Mouse (Mus musculus) layer of hippocampus, adult 8-10 months (tissue): ENCODE measurements around the gene Fbxo24. TPM values are rescaled to one million over a fixed set of nuclear protein-coding genes. Genes with fewer than 3 reads are reported as not detected.
"Not testable (repeated sequence)": the region's sequence is repeated elsewhere in the genome, so short reads cannot be mapped to it uniquely, and the experiment has no call there.

Experiments
- DNase-seq, 2 experiments: peaks; one replicate each; pipeline ENCODE4 v3.0.0; 2022; ENCODE audit warnings: low spot score in 2 of 2
- total RNA-seq, 4 experiments: library from RNA; stranded (reverse); gene quantifications; 2 replicates each; pipeline ENCODE4 v1.2.4; 2022

Gene Fbxo24
- total RNA-seq, 4 experiments from 2014 or later: 0.22 to 0.69 (median 0.34) TPM

DNA sequence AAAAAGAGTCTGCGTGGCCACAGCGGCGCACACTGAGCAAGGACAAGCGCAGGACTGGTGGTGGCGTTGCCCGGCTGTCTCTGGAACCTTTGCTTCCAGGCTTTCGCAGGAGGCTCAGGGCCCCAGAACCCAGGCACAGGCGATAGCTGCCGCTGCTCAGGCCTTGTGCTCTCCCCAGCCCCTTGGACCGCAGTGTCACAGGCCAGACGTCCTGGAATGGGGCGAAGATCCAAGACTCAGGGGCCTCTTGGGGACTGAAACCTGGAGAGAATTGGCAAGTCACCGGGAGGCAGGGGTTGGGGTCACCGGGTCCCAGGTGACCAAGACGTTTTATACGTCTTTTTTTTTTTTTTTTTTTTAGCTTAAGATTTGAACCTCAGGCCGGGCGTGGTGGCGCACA, 15.7 kb upstream of the Fbxo24 start:
- no peak for DNase-seq

DNA sequence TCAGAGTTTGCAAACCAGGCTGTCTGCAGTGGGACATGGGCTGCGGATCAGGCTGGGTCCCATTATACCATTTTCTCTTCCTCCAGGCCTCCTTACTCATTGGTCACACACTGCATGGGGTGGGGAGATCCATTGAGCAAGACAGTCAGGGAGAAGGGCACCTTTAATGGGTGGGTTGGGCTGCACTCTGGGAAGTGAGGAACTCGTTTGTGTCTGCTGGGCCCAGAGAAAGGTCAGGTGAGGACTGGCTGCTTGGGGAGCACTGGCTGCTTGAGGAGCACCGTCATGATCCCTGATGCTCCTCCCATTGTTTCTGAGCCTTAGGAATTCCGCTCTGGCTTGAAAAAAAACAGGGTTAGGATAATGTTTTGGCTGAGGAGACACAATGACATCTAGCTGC, 14.1 kb upstream of the Fbxo24 start:
- DNase-seq: no peak

DNA sequence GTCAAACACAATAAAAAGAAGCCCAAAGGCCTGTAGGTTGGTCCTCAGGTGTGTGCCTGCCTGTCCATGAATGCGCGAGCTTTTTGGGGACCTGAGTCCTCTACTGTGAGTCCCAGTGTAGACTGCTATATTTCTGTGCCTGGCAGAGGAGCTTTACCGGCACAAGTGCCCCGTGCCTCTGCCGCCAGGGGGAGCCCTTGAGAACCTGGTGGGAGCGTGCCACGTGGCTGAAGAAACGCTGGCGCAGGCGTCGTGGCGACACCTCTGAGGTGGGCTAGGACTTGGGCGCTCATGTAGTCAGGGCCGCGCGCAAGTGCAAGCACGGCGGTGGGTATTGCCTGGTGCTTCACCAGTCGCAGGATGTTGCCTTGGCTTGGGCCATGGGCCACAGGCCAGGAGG, 12.3 kb upstream of the Fbxo24 start, which contains the start of gene Sap25:
Gene Sap25 (plus strand): TSS at position 281 of the 400 bp plus-strand sequence.
- no peak for DNase-seq

DNA sequence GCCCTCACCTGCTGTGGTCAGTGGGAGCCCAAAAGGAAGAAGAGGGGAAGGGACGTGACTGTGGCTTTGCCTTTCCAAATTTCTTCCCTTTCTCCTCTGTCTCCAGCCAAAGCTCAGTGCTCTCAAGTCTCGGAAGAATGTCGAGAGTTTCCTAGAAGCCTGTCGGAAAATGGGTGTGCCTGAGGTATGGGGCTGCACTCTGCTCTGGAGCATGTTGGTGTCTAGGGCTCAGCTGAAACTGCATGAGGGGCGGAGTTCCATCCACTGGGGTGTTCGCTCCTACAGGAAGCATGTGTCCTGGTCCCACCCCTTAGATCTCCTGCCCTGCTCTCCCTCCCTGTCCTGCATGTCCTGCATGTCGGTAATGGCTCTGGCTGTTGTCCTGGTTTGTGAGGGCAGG, 10.7 kb upstream of the Fbxo24 start:
- DNase-seq: no peak

DNA sequence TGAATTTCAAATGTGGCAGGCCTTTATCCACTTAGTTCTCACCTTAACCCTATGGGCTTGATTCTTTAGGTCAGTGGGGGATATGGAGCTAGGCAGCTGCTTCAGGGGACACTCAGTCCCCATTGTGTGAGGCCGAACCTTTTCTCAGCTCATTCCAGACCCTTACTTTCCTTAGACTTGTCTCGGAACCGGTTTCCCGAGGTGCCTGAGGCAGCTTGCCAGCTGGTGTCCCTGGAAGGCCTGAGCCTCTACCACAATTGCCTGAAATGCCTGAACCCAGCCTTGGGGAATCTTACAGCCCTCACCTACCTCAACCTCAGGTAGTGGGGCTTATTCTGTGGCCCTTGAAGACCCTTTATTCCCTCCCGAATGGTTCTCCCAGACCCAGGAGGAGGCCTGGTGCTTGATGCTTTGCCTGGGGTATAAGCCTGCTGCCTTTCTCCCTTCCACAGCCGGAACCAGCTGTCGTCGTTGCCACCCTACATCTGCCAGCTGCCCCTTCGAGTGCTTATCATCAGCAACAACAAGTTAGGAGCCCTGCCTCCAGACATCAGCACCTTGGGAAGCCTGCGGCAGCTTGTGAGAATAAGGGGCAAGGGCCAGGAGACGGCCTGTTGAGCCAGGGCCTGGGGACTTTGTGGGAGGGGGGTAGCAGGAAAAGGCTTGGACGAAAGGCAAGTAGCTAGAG, 4.7 kb upstream of the Fbxo24 start:
- DNase-seq: no peak

DNA sequence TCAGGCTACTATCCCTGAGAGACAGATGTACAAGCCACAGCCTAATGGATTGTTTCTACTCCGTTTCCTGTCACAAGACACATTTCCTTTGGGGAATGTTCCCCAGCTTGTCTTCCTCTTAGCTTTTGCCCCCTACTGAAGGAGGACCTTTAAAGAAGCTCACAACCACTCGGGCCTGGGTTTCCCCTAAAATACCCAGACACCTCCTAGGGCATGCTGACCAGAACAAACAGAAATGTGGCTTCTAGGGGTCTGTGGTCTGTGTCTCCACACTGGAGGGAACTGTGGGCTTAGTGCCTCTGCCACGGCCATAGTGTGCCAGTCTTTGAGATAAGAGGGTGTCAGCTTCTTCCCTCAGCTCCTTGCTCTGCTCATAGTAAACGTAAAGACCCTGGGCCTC, 2.8 kb upstream of the Fbxo24 start:
- DNase-seq: no peak

DNA sequence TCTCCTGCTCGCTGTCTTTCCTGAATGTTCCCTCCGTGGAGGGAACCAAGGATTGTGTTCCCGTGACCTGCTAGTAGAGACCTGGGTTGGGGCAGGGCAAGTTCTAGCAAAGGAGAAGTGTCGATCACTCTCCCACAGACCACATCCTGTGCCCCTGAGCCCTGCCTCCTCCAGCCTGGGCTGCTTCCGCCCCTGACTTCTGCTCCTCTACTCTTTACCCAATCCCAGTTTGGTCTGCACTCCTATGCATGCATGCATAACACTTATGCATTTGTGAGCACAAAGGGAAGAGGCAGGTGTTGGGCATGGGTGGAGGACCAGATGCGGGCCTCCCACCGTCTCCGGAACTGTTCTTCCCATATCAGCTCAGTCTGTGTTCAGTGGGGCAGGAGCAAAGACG, 2.4 kb upstream of the Fbxo24 start:
- peak; percentile 38 to 52 for DNase-seq

DNA sequence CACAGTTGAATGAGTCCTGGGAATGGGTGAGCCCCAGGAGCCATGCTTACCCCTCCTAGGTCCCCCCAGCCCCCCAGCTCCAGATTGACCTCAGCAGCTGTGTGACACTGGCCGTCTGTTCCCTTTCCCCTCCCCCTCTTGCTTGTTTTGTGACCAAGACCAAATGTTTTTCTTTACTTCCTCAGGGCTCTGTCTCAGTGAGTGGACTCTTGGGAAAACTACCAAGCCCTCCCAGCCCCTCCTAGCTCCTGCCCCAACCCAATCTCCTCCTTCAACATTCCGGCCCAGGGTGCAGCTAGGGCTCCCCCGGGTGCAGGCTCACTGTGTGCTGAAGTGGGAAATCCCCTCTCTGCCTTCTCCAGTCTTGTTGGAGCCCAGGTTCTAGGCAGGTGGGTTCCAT, 1.8 kb upstream of the Fbxo24 start:
- no peak for DNase-seq

DNA sequence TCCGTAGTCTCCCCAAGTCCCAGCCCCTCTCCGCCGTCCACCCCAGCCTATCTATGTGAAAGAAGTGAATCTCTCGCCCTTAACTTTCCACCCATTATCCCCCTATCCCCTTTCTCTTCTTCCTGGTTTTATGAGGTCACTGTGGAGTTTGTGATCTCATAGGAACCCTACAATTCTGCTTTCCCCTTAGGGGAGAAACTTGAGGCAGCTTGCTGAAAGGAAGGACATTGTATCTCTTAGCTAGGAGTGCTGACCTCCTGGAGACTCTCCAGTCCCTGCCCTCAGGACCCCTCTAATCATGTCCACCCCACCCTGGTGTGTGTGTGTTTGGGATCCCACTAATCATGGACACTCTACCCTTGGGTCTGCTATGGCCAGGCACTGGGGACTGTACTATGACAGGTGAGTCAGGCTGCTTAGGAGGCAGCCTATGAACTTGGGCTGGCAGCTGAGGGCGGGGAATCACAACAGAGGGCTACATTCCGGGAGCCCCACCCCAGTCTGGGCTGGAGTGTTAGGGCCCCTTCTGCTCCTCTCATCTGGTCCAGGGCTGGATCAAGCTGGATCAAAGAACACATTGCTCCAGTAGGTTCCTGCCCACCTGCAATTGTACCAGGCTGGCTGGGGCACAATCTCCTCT, 1.2 kb upstream of the Fbxo24 start:
- no peak for DNase-seq

DNA sequence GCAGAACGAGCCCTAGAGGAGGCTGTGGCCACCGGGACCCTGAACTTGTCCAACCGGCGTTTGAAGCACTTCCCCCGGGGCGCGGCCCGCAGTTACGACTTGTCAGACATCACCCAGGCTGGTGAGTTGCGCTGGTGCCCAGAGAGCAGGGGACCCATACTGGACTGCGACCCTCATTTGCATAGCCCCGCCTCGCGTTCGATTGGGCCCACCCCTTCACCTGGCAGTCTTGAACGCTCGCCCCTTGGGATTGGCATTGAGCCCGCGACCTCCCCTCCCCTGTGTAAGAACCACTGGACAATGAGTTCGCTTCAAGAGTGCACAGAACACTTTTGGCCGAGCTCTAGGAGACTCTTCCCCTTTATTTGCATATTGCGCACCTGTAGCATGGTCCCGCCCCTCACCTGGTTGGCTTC, 512 bp upstream of the Fbxo24 start:
- peak in 1 of 2 experiments; percentile 56 for DNase-seq

DNA sequence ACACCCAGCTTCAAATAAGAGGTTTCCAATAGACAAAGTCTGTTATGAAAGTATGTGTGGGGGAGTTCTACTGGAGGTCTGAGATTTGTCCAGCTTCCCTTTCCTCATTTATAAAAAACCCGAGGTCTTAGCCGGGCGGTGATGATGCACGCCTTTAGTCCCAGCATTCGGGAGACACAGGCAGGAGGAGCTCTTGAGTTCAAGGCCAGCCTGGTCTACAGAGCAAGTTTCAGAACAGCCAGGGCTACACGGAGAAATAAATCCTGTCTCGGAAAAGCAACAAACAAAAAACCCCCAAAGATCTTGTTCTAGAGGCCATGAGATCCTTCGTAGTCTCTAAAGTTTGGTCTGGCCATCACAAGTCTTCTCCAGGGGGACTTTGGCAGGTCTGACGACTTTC, 811 bp downstream of the Fbxo24 start:
- no peak for DNase-seq

DNA sequence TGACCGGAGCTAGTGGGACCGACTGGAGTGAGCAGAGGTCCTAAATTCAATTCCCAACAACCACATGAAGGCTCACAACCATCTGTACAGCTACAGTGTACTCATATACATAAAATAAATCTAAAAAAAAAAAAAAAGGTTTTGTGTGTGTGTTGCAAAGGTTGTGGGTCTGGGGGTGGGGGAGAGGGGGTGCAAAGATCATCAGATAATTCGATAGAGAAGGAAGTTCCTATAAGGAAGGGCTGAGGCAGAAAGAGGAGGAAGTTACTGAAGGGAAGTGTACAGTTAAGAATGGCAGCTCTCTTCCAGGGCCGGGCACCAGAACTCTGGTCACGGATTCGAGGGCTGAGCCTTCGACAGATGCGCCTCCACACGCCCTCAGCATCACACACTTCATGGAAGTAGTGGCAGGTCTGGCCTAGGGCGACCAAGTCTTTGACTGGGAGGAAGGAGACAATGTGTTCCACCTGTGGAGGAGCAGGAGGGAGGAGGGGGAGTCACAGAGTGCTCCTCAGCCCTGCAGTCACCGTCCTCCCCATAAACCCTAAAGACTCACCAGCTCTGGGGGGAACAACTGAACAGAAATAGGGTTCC, 4.8 kb downstream of the Fbxo24 start:
- DNase-seq: no peak

DNA sequence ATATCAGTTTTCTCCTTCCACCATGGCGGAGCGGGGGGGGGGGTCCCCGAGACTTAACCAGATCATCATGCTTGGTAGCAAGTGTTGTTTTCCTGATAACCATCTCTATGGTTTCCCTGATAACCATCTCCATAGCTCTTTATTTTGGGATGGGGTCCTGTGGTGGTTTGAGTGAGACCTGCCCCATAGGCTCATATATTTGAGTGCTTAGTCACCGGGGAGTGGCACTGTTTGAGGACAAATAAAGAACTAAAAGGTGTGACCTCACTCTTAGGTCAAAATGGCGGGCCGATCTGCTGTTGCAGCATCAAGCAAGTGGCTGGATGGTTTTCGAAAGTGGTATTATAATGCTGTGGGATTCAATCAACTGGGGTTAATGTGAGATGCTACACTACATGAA, 13.5 kb downstream of the Fbxo24 start:
- DNase-seq: no peak

DNA sequence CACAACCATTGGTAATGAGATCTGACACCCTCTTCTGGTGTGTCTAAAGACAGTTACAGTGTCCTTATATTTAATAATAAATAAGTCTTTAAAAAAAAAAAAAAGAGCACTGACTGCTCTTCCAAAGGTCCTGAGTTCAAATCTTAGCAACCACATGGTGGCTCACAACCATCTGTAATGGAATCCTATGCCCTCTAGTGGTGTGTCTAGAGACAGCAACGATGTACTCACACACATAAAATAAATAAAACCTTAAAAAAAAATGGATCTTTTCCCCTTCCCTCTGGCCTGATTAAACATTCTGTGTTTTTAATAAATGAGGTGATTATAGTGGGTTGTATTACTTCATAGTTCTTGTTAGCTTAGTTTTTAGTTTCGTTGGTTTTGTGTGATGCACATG, 13.9 kb downstream of the Fbxo24 start:
- not testable (repeated sequence) for DNase-seq

DNA sequence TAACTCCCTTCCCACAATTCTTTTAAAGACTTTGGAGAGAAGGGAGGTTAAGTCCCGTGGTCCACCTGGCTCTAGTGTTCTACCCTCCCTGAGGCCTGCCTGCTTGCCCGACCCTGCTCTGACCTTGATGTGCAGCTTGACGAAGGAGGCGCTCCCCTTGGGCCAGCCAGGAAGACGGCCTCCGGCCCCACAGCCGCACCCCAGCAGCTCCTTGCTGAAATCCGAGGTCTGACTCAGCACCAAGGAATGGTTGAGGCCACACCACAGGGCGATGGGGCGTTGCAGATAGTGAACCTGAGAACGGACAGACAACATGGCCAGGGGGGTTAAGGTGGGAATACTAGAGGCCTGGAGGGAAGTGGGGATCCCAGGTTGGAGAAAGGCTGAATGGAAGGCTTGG, 15.3 kb downstream of the Fbxo24 start, which contains the start of gene Pcolce:
Gene Pcolce (minus strand): TSS at position 235 of the 400 bp plus-strand sequence.
- no peak for DNase-seq

DNA sequence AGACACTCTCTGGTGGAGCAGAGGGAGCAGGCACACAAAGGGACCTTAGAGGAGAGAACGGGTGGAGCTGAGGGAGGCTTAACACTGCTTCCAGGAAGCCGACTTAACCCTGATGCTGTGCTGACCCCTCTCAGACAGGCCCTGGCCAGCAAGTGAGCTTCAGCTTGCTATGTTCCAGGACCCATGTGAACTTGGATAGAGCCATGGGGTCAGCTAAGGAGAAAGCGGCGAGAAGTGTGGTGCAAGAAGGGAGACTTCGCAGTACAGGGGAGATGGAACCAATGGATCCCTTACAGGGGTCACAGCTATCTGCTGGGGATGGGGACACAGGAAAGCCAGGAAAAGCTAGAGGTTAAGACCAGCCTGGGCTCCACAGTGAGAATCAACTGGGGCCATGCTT, 15.7 kb downstream of the Fbxo24 start:
- DNase-seq: no peak

DNA sequence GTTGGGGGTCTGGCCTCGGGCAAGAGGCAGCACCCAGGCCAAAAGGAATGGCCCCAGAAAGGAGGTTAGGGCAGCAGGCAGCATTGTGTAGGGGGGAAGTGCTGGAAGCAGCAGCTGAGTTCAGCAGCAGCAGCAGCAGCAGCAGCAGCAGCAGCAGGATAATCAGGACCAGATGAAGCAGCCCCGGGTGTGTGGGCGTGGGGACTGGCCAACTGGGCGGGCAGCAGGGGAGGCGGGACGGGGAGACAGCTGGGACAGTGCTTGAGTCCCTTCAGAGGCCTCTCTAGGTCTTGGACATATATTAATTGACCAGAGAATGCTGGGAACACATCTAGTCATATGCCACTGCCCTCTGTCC, 17.6 kb downstream of the Fbxo24 start:
- DNase-seq: no peak

DNA sequence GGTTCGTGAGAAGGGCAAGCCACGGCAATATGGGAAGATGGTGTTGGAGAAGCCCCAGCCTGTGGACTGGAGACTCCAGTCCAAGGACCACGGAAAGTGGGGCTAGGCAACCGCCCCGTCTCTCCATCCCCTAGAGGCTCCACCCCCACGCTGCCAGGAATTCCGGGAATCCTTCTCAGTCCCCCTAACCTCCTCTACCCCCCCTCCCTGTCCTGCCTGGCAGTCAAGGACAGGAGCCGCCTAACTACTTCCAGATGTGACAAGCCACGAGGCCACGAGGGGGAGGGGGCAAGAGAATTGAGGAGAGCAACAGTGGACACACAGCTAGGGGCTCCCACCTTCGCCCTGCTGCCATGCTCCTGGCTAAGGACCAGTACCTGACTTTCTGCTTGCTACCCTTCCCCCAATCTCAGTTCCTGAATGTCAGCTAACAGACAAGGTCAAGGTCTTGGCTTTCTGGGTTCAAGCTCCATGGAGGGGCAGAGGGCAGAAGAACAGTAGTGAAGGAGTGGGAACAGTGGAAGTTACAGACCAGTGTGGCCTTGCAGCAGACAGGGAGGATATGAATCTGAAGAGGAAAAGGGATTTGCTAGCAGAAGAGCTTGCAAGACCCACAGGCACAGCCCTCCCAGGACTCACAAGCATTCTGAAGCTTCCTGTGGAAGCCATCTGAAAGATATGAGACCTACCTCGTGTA, 18.1 kb downstream of the Fbxo24 start:
- DNase-seq: no peak

DNA sequence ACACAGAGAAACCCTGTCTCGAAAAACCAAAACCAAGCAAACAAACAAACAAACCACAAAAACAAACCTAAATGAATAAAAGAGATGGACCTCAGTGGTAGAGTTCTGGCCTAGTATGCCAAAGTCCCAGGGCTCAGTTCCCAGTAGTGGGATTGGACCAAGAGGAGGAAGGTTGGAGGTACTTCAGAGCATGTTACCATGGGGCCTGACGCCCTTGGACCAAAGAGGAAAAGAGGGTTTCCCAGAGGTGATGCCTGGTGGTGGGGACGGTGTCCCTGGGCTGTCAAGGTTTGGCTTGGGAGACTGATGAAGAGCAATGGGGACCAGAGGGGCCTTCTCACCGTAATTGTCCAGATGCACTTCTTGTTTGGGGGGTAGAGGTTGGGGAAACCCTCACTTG, 18.7 kb downstream of the Fbxo24 start:
- no peak for DNase-seq

DNA sequence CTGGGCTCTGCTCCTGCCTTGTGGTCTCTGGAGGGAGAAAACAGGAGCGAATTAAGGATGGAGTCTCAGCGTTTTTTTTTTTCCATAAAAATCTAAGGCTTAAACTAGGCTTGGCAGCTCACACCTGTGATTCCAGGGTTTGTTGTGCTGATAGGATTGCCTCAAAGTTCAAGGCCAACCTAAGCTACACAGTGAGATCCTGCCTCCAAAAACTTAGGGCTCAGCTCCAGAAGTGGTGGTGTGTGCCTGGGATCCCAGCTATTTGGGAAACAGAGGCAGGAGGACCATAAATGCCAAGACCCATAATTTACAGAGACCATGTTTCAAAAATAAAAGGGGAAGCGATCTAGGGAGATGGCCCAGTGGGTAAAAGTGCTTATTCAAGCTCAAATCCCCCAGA, 19.5 kb downstream of the Fbxo24 start:
- no peak for DNase-seq

DNA sequence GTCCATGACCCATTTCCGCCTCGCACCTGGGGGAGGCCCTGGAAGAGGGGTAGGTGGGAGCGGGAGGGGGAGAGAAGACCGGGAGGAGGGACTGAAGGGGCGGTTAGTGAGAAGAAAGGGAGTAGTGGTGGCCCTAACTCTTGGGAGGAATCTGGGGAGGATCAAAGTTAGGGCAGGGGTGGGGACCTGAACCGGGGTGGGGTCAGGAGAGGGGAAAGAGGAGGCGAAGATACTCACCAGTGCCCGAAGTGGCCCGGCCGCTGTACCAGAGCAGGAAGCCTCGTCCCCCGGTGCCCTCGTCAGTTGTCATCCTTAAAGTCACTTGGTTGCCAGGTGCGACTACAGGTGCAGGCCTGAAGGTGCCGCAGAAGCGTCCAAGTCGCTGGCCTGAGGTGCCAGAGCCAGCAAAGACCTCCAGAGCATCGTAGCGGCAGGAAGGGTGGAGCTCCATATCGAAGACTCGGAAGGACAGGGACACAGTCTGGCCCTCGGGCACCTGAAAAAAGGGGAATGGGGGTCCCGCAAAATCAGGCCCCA, 20.1 kb downstream of the Fbxo24 start:
- no peak for DNase-seq
